Mouse (Mus musculus) CD4-positive, CD25-positive, alpha-beta regulatory T cell, adult 9 weeks (primary cell): Measurements from ENCODE around the gene Mogs. TPM values are rescaled to one million over a fixed set of nuclear protein-coding genes. Genes with fewer than 3 reads are reported as not detected.

Experiments used
- polyA plus RNA-seq: library from polyadenylated mRNA; unstranded; fragments of 100-300 nt; shearing (Covaris generic); gene quantifications from one replicate; pipeline ENCODE4 v1.2.1, GENCODE M21; 2017

The Mogs gene
- polyA plus RNA-seq: 4.5 TPM

DNA sequence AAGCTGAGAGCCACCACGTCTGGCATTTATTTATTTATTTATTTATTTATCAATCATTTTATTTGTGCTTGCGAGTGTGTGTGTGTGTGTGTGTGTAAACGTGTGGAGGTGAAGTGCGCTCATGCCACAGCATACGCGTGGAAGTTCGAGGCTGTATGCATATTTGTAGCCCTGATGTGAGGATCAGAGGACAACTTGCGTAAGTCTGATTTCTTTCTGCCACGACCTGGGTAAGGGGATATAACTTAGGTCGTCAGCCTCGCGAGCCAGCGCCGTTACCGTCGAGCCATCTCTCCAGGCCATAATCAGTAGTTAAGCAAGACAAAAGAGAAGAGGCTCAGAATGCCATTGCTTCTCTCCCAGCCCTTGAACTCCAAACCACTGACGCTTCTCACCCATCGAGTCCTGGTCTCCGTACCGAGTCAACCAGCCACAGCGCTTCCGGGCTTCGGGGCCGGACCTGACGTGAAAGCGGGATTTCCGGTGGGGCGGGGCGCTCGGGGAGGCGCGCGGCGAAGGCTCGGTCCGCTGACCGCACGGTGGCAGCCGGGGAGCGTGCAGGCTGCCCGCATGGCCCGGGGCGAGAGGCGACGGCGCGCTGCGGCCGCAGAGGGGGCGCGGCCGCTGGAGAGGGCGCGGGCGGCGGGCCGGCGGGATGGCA is at the start of gene Mogs:
Gene Mogs, plus strand, starts transcription at position 486 of the 661 bp plus-strand sequence.

DNA sequence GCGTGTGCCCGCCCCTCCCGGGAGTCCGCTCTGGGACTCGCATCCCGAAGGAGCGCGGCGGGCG is 45.2 kb upstream of the Mogs start, which contains the start of gene Tlx2:
Gene Tlx2, minus strand, starts transcription at position 47 of the 64 bp plus-strand sequence.

DNA sequence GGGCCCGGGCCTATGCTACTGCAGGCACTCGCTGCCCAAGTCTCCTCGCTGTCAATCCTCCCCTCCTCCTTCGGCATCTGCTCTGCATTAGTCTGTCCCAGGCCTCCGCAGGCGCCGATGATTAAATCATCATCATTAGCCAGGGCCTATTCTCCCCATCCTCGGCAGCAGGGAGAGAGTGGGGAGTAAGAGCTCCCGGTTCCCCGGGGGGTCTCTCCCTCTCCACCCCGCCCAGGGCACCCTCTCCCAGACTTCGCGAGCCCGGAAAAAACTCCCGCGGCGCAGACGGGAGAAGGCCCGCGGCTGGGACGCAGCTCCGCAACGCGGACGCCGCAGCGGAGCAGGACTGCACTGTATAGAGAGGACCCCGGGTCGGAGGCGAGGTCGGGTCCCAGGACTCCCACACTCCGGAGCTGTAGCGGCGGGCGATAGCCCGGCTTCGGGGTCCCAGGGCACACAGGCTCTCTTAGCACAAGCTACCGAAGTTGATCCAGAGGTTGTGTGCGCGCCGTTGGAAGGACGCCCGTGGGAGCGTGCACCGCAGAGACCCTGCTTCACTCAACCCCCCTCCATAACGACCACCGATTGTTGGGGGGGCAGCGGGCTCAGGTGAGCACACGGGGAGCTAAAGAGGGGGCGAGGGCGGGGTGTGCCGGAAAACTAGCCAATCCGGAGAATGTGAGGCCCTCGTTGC is 37.5 kb upstream of the Mogs start, which contains the start of gene Pcgf1:
Gene Pcgf1, plus strand, starts transcription at position 240 of the 694 bp plus-strand sequence.

DNA sequence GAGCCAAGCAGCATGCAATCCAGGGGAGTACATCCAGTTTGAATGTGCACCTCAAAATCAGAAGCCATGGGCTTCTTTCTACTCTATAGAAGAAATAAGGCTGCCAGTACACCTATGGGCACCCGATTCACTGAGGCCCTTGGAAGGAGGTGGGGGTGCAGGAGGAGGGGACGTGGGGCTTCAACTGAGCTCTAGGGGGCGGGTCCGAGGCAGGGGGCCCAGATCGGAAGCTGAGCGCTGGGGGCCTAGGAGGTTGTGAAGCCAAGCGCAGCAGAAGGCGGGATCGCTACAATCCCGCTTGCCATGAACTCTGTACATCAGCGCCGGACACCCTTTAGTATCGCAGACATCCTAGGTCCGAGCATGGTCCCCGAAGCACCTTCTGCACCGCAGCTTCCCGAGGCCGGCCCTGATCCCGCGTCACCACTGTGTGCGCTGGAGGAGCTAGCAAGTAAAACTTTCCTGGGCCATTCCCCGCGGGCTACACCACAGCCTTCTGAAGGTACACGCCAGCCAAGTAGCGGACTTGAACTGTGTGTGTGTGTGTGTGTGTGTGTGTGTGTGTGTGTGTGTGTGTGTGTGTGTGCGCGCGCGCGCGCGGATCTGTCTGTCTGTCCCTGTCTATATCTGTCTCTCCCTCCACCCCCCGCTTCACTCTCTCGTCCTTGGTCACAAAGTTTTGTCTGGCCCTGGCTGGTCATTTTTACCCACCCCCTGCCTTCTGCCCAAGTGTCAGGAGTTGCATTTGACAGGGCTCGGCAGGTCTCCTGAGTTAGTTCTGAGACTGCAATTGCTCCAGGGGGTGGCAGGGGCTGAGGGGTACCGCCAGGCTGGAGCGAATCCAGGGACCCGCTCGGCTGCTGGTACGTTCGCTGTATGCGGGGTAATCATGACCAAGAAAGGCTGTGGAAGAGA is 28.9 kb upstream of the Mogs start, which contains the start of gene Lbx2:
Gene Lbx2, plus strand, starts transcription at position 247 of the 915 bp plus-strand sequence.

DNA sequence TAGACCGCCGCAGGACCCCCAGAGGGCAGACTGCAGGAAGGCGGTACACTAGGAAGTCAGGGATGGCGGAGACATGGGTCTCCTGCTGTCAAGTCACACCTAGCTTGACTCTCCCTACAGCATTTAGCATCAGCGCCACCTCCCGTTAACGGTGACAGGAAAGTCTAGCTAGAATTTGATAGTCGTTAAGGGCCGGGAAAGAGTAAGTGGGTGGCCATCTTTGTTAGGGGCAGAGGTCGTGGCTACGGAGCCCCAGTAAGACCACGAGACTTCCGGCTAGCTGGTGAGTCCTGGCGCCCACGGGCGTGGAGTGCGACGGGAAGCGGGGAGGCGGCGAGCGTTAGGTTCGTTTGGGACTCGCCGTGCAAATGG is 14.0 kb upstream of the Mogs start, which contains the start of the genes Ccdc142 and Gm42688:
Gene Ccdc142, plus strand, starts transcription at position 286 of the 372 bp plus-strand sequence.
Gene Gm42688, plus strand, starts transcription at position 302 of the 372 bp plus-strand sequence.

DNA sequence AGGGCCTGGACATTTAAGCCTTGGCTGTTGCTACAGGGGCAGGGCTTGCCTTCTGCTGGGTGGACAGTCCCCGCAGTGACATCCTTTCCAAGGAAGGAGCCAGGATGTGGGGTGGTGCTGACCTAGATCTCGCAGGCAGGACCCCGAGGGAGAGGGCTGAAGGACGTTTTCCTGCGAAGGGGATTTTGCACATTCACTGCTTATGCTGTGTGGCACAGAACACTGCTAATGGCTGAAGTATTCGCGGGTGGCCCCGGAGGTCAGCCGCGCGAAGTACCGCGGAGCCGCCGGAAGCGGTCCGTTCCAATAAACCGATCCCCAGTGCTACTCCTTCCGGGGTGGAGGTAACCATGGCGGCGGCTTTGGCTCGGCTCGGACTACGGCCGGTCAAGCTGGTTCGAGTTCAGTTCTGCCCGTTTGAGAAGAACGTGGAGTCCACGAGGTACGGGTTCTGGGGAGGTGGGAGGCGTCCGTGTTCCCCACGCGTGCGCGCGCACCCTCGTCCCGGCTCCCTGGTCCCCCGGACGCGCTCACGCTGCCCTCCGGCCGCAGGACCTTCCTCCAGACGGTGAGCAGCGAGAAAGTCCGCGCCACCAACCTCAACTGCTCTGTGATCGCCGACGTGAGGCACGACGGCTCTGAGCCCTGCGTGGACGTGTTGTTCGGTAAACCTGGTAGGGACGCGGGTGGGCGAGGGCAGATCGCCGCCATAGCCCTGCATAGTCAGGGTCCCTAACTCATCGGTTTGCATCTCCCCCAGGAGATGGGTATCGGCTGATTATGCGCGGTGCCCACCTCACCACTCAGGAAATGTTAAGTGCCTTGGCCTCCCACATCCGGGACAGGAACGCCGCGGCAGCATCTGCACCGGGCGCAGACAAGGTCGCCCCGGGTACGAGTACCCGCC is 6.3 kb upstream of the Mogs start, which contains the start of gene Mrpl53:
Gene Mrpl53, plus strand, starts transcription at position 279 of the 907 bp plus-strand sequence.

DNA sequence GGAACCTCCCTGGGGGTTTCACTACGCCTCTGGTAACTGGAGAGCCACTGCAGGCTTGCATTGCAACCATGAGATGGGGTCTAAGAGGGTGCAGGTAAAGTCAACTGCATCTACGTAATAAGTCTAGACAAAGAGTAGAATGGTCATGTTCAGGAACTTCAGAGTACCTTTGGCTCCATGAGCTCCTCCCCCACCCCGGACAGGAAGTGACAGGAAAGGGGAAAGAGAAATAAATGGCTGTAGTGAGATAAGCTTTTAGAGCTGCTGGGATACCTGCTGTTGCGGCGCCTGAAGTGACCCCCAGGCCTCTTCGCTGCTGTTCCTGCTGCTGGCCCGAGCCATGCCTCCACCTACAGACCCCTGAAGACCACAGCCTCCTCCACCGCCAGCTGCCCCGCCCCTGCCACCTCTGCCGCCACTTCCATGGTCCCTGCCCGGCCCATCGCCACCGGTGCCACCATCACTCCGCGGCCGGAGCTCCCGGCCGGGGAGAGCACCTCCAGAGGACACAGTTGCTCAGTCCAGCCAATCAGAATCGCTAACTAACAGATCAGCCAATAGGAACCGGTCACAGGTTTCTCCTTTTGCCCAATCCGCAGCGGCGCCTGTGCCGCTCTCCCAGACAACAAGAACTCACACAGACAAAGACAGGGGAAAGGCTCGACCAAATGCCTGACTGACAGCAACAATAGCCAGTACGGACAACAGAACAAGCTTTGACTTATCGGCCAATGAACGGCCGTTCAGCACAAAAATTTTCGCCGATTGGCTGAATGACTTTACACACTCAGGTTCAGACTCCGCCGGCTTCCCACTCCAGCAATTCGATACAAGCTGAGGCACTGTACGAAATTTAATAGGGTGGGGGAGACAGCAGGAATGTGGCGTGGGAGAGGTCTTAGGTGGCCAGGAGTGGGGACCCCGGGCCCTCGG is 5.9 kb downstream of the Mogs start, which contains the start of gene Wbp1:
Gene Wbp1, minus strand, starts transcription at position 630 of the 933 bp plus-strand sequence.

DNA sequence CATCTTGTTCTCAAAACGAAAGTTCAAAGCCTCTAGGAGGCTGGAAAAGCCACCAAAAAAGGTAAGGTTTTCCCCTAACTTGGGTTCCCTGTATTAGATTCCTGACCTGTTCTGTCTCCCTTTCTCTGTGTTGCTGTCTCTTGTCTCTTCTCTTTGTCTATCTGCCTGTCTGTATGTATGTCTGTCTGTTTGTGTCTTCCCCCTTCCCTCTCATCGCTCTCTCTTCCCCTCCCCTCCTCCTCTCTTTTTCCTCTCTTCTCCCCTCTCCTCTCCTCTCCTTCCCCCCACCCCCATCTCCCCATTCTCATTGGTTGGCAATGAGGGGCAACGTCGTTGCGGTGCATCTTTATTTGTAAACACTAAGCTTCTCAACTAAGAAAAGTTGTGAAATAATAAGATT is 10.0 kb downstream of the Mogs start, which contains the start of gene Ino80b:
Gene Ino80b, minus strand, starts transcription at position 101 of the 400 bp plus-strand sequence.

DNA sequence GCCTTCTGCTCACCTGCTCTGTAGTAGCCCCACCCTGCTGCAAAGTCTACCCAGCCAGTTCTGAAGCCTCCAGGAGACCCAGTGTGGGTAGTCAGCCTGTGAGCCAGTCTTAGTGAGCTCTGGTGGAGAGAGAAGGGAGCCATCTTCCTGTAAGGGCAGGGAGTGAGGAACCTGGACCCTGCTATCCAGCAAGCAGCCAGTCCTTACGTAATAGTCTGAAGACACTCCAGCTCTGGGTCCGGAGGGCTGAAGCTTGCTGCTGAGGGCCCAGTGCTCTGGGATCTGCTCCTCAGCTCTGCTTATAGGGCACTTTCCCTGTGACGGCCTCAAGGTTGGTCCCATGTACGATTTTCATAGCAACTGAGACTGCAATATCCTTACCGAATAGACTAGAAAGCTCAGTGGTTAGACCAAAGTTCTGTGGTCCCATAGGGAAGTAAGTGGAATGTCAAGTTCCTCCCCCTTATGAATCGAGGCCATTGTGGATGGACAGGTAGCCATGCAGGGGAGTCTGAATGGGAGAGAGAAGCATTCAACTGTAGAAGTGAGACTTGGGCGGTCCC is 19.7 kb downstream of the Mogs start, which contains the start of gene Rtkn:
Gene Rtkn, plus strand, starts transcription at position 513 of the 563 bp plus-strand sequence.

DNA sequence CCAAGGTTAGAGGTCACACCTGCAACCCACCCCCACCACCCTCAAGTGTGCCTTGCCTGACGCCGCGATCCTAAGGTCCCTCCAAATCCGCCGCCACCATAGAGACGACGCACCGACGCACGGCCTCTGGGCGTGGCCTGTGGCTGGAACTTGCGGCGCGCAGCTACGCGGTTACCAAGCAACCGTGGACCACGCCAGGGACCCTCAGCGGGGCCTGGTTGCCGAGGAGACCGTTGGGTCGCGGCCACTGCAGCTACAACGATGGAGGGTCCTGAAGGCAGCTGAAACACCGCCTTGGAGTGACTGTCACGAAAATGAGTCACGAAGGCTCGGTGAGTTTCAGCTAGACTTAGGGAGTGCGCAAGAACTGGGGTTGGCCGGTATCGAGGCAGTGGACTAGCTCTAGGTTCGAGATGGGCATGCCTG is 41.0 kb downstream of the Mogs start, which contains the start of the genes Wdr54 and 1700003E16Rik:
Gene Wdr54, minus strand, starts transcription at position 139 of the 426 bp plus-strand sequence.
Gene 1700003E16Rik, plus strand, starts transcription at position 146 of the 426 bp plus-strand sequence.

DNA sequence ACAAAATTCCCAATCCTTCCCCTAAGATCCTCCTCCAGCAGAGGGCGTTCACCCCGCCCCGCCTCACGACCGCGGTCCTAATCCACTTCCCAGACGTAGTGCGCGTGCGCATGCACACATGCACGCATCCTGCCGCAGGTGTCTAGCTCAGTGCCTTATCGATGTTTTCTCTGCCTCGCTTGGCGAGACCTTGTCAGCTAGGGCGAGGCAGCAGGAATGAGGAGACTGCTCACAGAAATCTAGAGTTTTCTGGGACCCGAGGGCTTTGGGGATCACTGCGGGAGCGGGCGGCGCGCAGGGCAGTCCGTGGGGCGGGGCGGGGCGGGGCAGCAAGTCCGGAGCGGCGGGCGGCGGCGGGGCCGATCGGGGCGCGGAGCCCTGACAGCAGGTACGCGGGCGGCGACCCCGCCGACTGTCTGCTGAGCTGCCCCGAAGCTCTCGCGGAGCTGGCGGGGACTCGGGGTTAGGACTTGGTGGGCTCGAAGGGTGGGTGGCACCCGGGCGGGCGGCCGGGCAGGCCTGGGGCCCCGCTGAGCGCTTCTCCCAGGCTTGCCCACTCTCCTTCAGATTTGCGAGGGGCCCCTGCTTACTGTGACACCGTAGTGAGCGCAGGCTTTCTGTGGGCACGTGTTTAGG is 50.4 kb downstream of the Mogs start, which contains the start of gene Dctn1:
Gene Dctn1, plus strand, starts transcription at position 314 of the 636 bp plus-strand sequence.

Other genes starting within 250 kb of the Mogs start
- gene Sema4f, start 175.7 kb upstream of the Mogs start, polyA plus RNA-seq: 2.9 TPM
- gene M1ap, start 168.6 kb upstream of the Mogs start, polyA plus RNA-seq: 2.2 TPM
- gene Dok1, start 82.0 kb upstream of the Mogs start, polyA plus RNA-seq: 51.6 TPM
- gene Loxl3, start 81.3 kb upstream of the Mogs start, polyA plus RNA-seq: 0.16 TPM
- gene Aup1, start 61.0 kb upstream of the Mogs start, polyA plus RNA-seq: 371 TPM
- 70.9 TPM for gene Htra2, start 60.2 kb upstream of the Mogs start, polyA plus RNA-seq
- gene Dqx1, start 57.7 kb upstream of the Mogs start, polyA plus RNA-seq: 3.3 TPM
- not detected for gene Tlx2, start 45.2 kb upstream of the Mogs start, polyA plus RNA-seq
- 42.8 TPM for gene Pcgf1, start 37.6 kb upstream of the Mogs start, polyA plus RNA-seq
- gene Lbx2, start 29.1 kb upstream of the Mogs start, polyA plus RNA-seq: not detected
- gene Ccdc142, start 13.9 kb upstream of the Mogs start, polyA plus RNA-seq: 4.4 TPM
- gene Gm42688, start 13.9 kb upstream of the Mogs start, polyA plus RNA-seq: 3.9 TPM
- 65.3 TPM for gene Mrpl53, start 6.5 kb upstream of the Mogs start, polyA plus RNA-seq
- gene Wbp1, start 6.1 kb downstream of the Mogs start, polyA plus RNA-seq: 67.6 TPM
- 8.0 TPM for gene Ino80b, start 9.9 kb downstream of the Mogs start, polyA plus RNA-seq
- gene Rtkn, start 20.0 kb downstream of the Mogs start, polyA plus RNA-seq: 0.91 TPM
- 1.4 TPM for gene Wdr54, start 40.9 kb downstream of the Mogs start, polyA plus RNA-seq
- gene 1700003E16Rik, start 40.9 kb downstream of the Mogs start, polyA plus RNA-seq: not detected
- gene Dctn1, start 50.4 kb downstream of the Mogs start, polyA plus RNA-seq: 67.1 TPM
- gene Slc4a5, start 104.3 kb downstream of the Mogs start, polyA plus RNA-seq: 0.94 TPM
- 85.7 TPM for gene Mthfd2, start 210.4 kb downstream of the Mogs start, polyA plus RNA-seq
- 67.5 TPM for gene Mob1a, start 210.5 kb downstream of the Mogs start, polyA plus RNA-seq
- gene Bola3, start 233.7 kb downstream of the Mogs start, polyA plus RNA-seq: 41.7 TPM